Mouse (Mus musculus): ENCODE measurements around the gene Tmem94. TPM values are rescaled to one million over a fixed set of nuclear protein-coding genes. Genes with fewer than 3 reads are reported as not detected.

Tmem94 gene
- polyA plus RNA-seq, 1 experiment from 2014 or later: 20.8 TPM

- H3K27ac ChIP-seq: no peak overlapping the region
- no peaks in the 10 kb centered on the region for H3K9me3 ChIP-seq (ENCODE audit: control insufficient read depth, low read length)
- H3K4me2 ChIP-seq (replicated peaks): peak overlapping the region; percentile 88
- H3K27me3 ChIP-seq (ENCODE audit: control insufficient read depth, insufficient read depth, low read length): no peaks in the 10 kb centered on the region
- peak overlapping the region; percentile 75 for H3K9ac ChIP-seq
- 78% methylated on average over 20 of the region's 20 CpGs for WGBS
- DNase-seq (ENCODE audit: low spot score): no peak
- H3K36me3 ChIP-seq (replicated peaks; ENCODE audit: control insufficient read depth, insufficient read depth): 0 out of 2 replicates have a peak, but pooled peaks cover 4% of the 10 kb centered on the region
- H3K4me1 ChIP-seq (replicated peaks; ENCODE audit: control insufficient read depth, insufficient read depth, low read length): peaks cover 46% of the 10 kb centered on the region
- no peak for ATAC-seq (ENCODE audit: low FRiP score)
- H3K4me3 ChIP-seq (replicated peaks; ENCODE audit: low read length): peak overlapping the region; percentile 71
These were observed 46.3 kb downstream of the Tmem94 start for GRCm38 (mm10) chr11:115811381-115812093.

GRCm38 (mm10) chr11:115812095-115812494 is 46.9 kb downstream of the Tmem94 start:
- H3K36me3 ChIP-seq (replicated peaks; ENCODE audit: control insufficient read depth, insufficient read depth): peaks cover 6% of the 10 kb centered on the region; the same call in 1 of the 2 replicates
- no peak overlapping the region for H3K27ac ChIP-seq
- peaks cover 46% of the 10 kb centered on the region for H3K4me1 ChIP-seq (replicated peaks; ENCODE audit: control insufficient read depth, insufficient read depth, low read length)
- H3K27me3 ChIP-seq (ENCODE audit: control insufficient read depth, insufficient read depth, low read length): no peaks in the 10 kb centered on the region
- peak overlapping the region; percentile 88 for H3K4me2 ChIP-seq (replicated peaks)
- peak overlapping the region; percentile 75 for H3K9ac ChIP-seq
- no peak for ATAC-seq (ENCODE audit: low FRiP score)
- peak overlapping the region; percentile 71 for H3K4me3 ChIP-seq (replicated peaks; ENCODE audit: low read length)
- no peaks in the 10 kb centered on the region for H3K9me3 ChIP-seq (ENCODE audit: control insufficient read depth, low read length)
- 40% methylated on average over 7 of the region's 7 CpGs for WGBS
- no peak for DNase-seq (ENCODE audit: low spot score)

- ATAC-seq (ENCODE audit: low FRiP score) (no peak), DNase-seq (ENCODE audit: low spot score) (no peak)
- 5% methylated on average over 24 of the region's 28 CpGs for WGBS
- Histone ChIP-seq H3K27me3 (ENCODE audit: control insufficient read depth, insufficient read depth, low read length) (no peaks in the 10 kb centered on the region), H3K9ac (peak overlapping the region; percentile 75), H3K4me1 (replicated peaks; ENCODE audit: control insufficient read depth, insufficient read depth, low read length) (peaks cover 45% of the 10 kb centered on the region), H3K4me3 (replicated peaks; ENCODE audit: low read length) (peak overlapping the region; percentile 71), H3K9me3 (ENCODE audit: control insufficient read depth, low read length) (no peaks in the 10 kb centered on the region), H3K4me2 (replicated peaks) (peak overlapping the region; percentile 88), H3K27ac (peak overlapping the region; percentile 65; the same call in 1 of the 2 replicates), H3K36me3 (replicated peaks; ENCODE audit: control insufficient read depth, insufficient read depth) (peaks cover 7% of the 10 kb centered on the region; the same call in 1 of the 2 replicates)
These were observed 47.5 kb downstream of the Tmem94 start for GRCm38 (mm10) chr11:115812533-115813420.

- Histone ChIP-seq H3K4me2 (replicated peaks) (peak within 1 kb of the TSS; percentile 88), H3K9ac (peak within 1 kb of the TSS; percentile 77), H3K4me1 (replicated peaks; ENCODE audit: control insufficient read depth, insufficient read depth, low read length) (peaks cover 36% of the 10 kb centered on the region), H3K4me3 (replicated peaks; ENCODE audit: low read length) (peak within 1 kb of the TSS; percentile 71), H3K27ac (peak within 1 kb of the TSS; percentile 65; the same call in 1 of the 2 replicates), H3K36me3 (replicated peaks; ENCODE audit: control insufficient read depth, insufficient read depth) (peaks cover 15% of the 10 kb centered on the region), H3K27me3 (ENCODE audit: control insufficient read depth, insufficient read depth, low read length) (no peaks in the 10 kb centered on the region), H3K9me3 (ENCODE audit: control insufficient read depth, low read length) (no peaks in the 10 kb centered on the region)
- ATAC-seq (ENCODE audit: low FRiP score) (peak; percentile 90), DNase-seq (ENCODE audit: low spot score) (peak; percentile 93)
- whole genome bisulfite sequencing: under 1% methylated on average over 44 of the region's 44 CpGs
These were observed 48.5 kb downstream of the Tmem94 start, which contains the start of gene Caskin2 for GRCm38 (mm10) chr11:115813507-115814296. Gene Caskin2, minus strand, starts transcription at chr11:115813639.

- WGBS: under 1% methylated on average over 75 of the region's 84 CpGs
- Histone ChIP-seq H3K4me3 (replicated peaks; ENCODE audit: low read length) (peak within 1 kb of the TSS; percentile 71), H3K36me3 (replicated peaks; ENCODE audit: control insufficient read depth, insufficient read depth) (peaks cover 21% of the 10 kb centered on the region), H3K27me3 (ENCODE audit: control insufficient read depth, insufficient read depth, low read length) (no peaks in the 10 kb centered on the region), H3K4me2 (replicated peaks) (peak within 1 kb of the TSS; percentile 88), H3K27ac (peak within 1 kb of the TSS; percentile 62), H3K4me1 (replicated peaks; ENCODE audit: control insufficient read depth, insufficient read depth, low read length) (peaks cover 25% of the 10 kb centered on the region), H3K9me3 (ENCODE audit: control insufficient read depth, low read length) (no peaks in the 10 kb centered on the region), H3K9ac (peak within 1 kb of the TSS; percentile 77)
- DNase-seq (ENCODE audit: low spot score): peak; percentile 84
- ATAC-seq (ENCODE audit: low FRiP score): peak; percentile 32
These were observed 49.6 kb downstream of the Tmem94 start, which contains the start of gene Tsen54 for GRCm38 (mm10) chr11:115814605-115815450. Gene Tsen54, plus strand, starts transcription at chr11:115814724.

- 86% methylated on average over 5 of the region's 5 CpGs for WGBS
- H3K4me2 ChIP-seq (replicated peaks): no peak overlapping the region
- peaks cover 15% of the 10 kb centered on the region for H3K4me1 ChIP-seq (replicated peaks; ENCODE audit: control insufficient read depth, insufficient read depth, low read length)
- no peak overlapping the region for H3K4me3 ChIP-seq (replicated peaks; ENCODE audit: low read length)
- no peaks in the 10 kb centered on the region for H3K9me3 ChIP-seq (ENCODE audit: control insufficient read depth, low read length)
- peaks cover 46% of the 10 kb centered on the region for H3K36me3 ChIP-seq (replicated peaks; ENCODE audit: control insufficient read depth, insufficient read depth)
- no peak overlapping the region for H3K27ac ChIP-seq
- ATAC-seq (ENCODE audit: low FRiP score): no peak
- H3K9ac ChIP-seq: no peak overlapping the region
- no peak for DNase-seq (ENCODE audit: low spot score)
- H3K27me3 ChIP-seq (ENCODE audit: control insufficient read depth, insufficient read depth, low read length): no peaks in the 10 kb centered on the region
These were observed 52.1 kb downstream of the Tmem94 start for GRCm38 (mm10) chr11:115817331-115817730.

GRCm38 (mm10) chr11:115819915-115820623 is 54.8 kb downstream of the Tmem94 start:
- ATAC-seq (ENCODE audit: low FRiP score): no peak
- WGBS: 92% methylated on average over 16 of the region's 16 CpGs

GRCm38 (mm10) chr11:115821001-115821400 is 55.8 kb downstream of the Tmem94 start:
- Histone ChIP-seq H3K36me3 (replicated peaks; ENCODE audit: control insufficient read depth, insufficient read depth) (peaks cover 53% of the 10 kb centered on the region), H3K4me3 (replicated peaks; ENCODE audit: low read length) (no peak overlapping the region), H3K9ac (no peak overlapping the region), H3K4me1 (replicated peaks; ENCODE audit: control insufficient read depth, insufficient read depth, low read length) (peaks cover 11% of the 10 kb centered on the region; the same call in 1 of the 2 replicates), H3K27ac (no peak overlapping the region), H3K27me3 (ENCODE audit: control insufficient read depth, insufficient read depth, low read length) (peaks cover 25% of the 10 kb centered on the region), H3K9me3 (ENCODE audit: control insufficient read depth, low read length) (no peaks in the 10 kb centered on the region), H3K4me2 (replicated peaks) (no peak overlapping the region)
- DNase-seq (ENCODE audit: low spot score): no peak
- no peak for ATAC-seq (ENCODE audit: low FRiP score)
- 82% methylated on average over 4 of the region's 4 CpGs for WGBS

More at GRCm38 (mm10) chr11:115819915-115820623, 54.8 kb downstream of the Tmem94 start:
- peaks cover 17% of the 10 kb centered on the region; the same call in 1 of the 2 replicates for H3K4me1 ChIP-seq (replicated peaks; ENCODE audit: control insufficient read depth, insufficient read depth, low read length)
- no peak for DNase-seq (ENCODE audit: low spot score)
- H3K4me3 ChIP-seq (replicated peaks; ENCODE audit: low read length): no peak overlapping the region
- H3K9me3 ChIP-seq (ENCODE audit: control insufficient read depth, low read length): no peaks in the 10 kb centered on the region
- H3K36me3 ChIP-seq (replicated peaks; ENCODE audit: control insufficient read depth, insufficient read depth): peaks cover 53% of the 10 kb centered on the region
- H3K9ac ChIP-seq: no peak overlapping the region
- H3K27me3 ChIP-seq (ENCODE audit: control insufficient read depth, insufficient read depth, low read length): peaks cover 16% of the 10 kb centered on the region
- H3K4me2 ChIP-seq (replicated peaks): no peak overlapping the region
- H3K27ac ChIP-seq: no peak overlapping the region

Measured in hindbrain, embryonic 14.5 days (tissue).